Mouse (Mus musculus) thymus, adult 2 months (tissue): ENCODE results near the gene Snapc4.

Experiments
- CTCF ChIP-seq: fragments of 200-500 bp; IDR thresholded peaks from 2 replicates; pipeline ENCODE4 v1.5.1; 2012; ENCODE audit warnings: mild to moderate bottlenecking, control low read depth, low read length, moderate library complexity, borderline replicate concordance; ENCODE audit not compliant: control insufficient read depth, poor library complexity, insufficient read depth; ENCODE audit errors: extremely low read depth
- POLR2A ChIP-seq: fragments of 200-500 bp; IDR thresholded peaks from 2 replicates; pipeline ENCODE4 v1.6.1; 2012; ENCODE audit warnings: mild to moderate bottlenecking, low read length, control low read depth, moderate library complexity; ENCODE audit not compliant: control insufficient read depth, poor library complexity, insufficient read depth; ENCODE audit errors: extremely low read depth

- TF ChIP-seq CTCF (no peak), POLR2A (no peak)
Measured at GRCm38 (mm10) chr2:26402265-26402664, 21.8 kb upstream of the Snapc4 start.
